Mouse (Mus musculus) liver, adult 2 months (tissue): ENCODE measurements at regions not wholly inside any gene's neighbourhood (a gene's known extent, or its start where the extent isn't known, plus 50 kb on each side); places are given as distances from the start of the nearest gene placed in this dataset.

ENCODE experiments used
- DNase-seq: peaks from one replicate; pipeline ENCODE4 v3.0.0-alpha.2; 2011; ENCODE audit warnings: low read depth, low spot score; ENCODE audit errors: extremely low read depth
- H3K27ac ChIP-seq: fragments of 200-500 bp; replicated peaks from 2 replicates; pipeline ENCODE4 v1.5.1; 2012; ENCODE audit warnings: low read depth, mild to moderate bottlenecking, control low read depth, inconsistent platforms, low read length; ENCODE audit not compliant: insufficient read depth
- H3K27me3 ChIP-seq: fragments of 200-500 bp; 2 replicates; pipeline ENCODE4 v1.6.1; 2012; ENCODE audit warnings: mild to moderate bottlenecking, moderate library complexity, low read length, inconsistent platforms; ENCODE audit not compliant: control insufficient read depth, insufficient read depth
- H3K36me3 ChIP-seq: fragments of 200-500 bp; 2 replicates; pipeline ENCODE4 v1.6.1; 2012; ENCODE audit warnings: low read length, inconsistent platforms; ENCODE audit not compliant: control insufficient read depth, insufficient read depth
- H3K4me1 ChIP-seq: fragments of 200-500 bp; 2 replicates; pipeline ENCODE4 v1.6.1; 2011; ENCODE audit warnings: low read length; ENCODE audit not compliant: control insufficient read depth, insufficient read depth
- H3K4me3 ChIP-seq: fragments of 200-500 bp; 2 replicates; pipeline ENCODE4 v1.5.1; 2011; ENCODE audit warnings: low read depth, mild to moderate bottlenecking, control low read depth, low read length, moderate library complexity; ENCODE audit not compliant: insufficient read depth
- H3K79me2 ChIP-seq: fragments of 200-500 bp; 2 replicates; pipeline ENCODE4 v1.6.1; 2012; ENCODE audit warnings: inconsistent platforms, mild to moderate bottlenecking, low read length, moderate library complexity; ENCODE audit not compliant: control insufficient read depth, insufficient read depth
- H3K9ac ChIP-seq: fragments of 200-500 bp; 2 replicates; pipeline ENCODE4 v1.6.1; 2012; ENCODE audit warnings: low read depth, mild to moderate bottlenecking, control low read depth, inconsistent platforms, low read length
- CTCF ChIP-seq: fragments of 200-500 bp; IDR thresholded peaks from 2 replicates; pipeline ENCODE4 v1.5.1; 2011; ENCODE audit warnings: low read depth, low read length, control low read depth
- POLR2A ChIP-seq: fragments of 200-500 bp; IDR thresholded peaks from 2 replicates; pipeline ENCODE4 v1.6.1; 2011; ENCODE audit warnings: low read length, control low read depth; ENCODE audit not compliant: insufficient read depth; ENCODE audit errors: extremely low read depth
- WGBS: fragments of 180-500 bp; shearing (Covaris S2); methylation state at CpG from one replicate; pipeline ENCODE4 v1.1.7; 2018; 5-methylcytosine and 5-hydroxymethylcytosine counted together

GRCm38 (mm10) chr16:72028798-72029197, 279.3 kb upstream of the Robo1 start:
- DNase-seq = no peak
- Histone ChIP-seq H3K79me2 (no peaks in the 10 kb centered on the region), H3K4me1 (no peaks in the 10 kb centered on the region), H3K27me3 (no peaks in the 10 kb centered on the region; the same call in 1 of the 2 replicates), H3K4me3 (no peak overlapping the region), H3K9ac (no peak overlapping the region), H3K27ac (no peak overlapping the region), H3K36me3 (no peaks in the 10 kb centered on the region)
- no peak for TF ChIP-seq POLR2A
- TF ChIP-seq CTCF = no peak
- WGBS = 2% methylated on average over 18 of the region's 18 CpGs

GRCm38 (mm10) chr16:72029273-72029672, 278.8 kb upstream of the Robo1 start:
- H3K4me3 ChIP-seq = no peak overlapping the region
- 8% methylated on average over 4 of the region's 4 CpGs for WGBS
- H3K9ac ChIP-seq = no peak overlapping the region
- no peak overlapping the region for H3K27ac ChIP-seq
- H3K4me1 ChIP-seq = no peaks in the 10 kb centered on the region
- no peak for TF ChIP-seq CTCF
- no peak for TF ChIP-seq POLR2A
- H3K79me2 ChIP-seq = no peaks in the 10 kb centered on the region
- H3K36me3 ChIP-seq = no peaks in the 10 kb centered on the region
- H3K27me3 ChIP-seq = no peaks in the 10 kb centered on the region; the same call in 1 of the 2 replicates
- no peak for DNase-seq

- Histone ChIP-seq H3K36me3 (no peaks in the 10 kb centered on the region), H3K4me1 (no peaks in the 10 kb centered on the region), H3K79me2 (no peaks in the 10 kb centered on the region), H3K9ac (no peak overlapping the region), H3K27ac (no peak overlapping the region), H3K4me3 (no peak overlapping the region), H3K27me3 (no peaks in the 10 kb centered on the region; the same call in 1 of the 2 replicates)
- no peak for TF ChIP-seq POLR2A
- no peak for TF ChIP-seq CTCF
- DNase-seq = no peak
- 60% methylated on average over 1 of the region's 1 CpGs for WGBS
Observed at GRCm38 (mm10) chr16:72068254-72068653, 239.9 kb upstream of the Robo1 start.

DNA sequence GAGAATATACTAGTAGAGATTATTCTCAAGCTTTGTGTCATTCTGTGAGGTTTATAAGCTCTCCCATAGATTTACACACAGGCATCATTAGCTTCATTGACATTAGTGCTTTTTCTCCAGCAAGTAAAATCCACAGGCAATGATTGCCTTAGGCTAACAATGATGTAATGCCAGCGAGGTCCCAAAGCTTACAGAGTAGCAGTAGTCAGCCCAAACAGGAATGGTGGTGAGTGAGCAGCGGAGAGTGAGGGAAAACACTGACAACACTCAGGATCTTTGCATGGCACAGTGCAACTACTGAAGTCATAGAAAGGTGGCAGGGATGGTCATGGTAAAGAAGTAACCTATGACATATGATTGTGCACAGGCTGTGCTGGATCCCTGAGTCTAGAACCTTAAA, 238.5 kb upstream of the Robo1 start:
- TF ChIP-seq POLR2A (no peak), CTCF (no peak)
- no peak for DNase-seq
- WGBS = 37% methylated on average over 2 of the region's 2 CpGs
- Histone ChIP-seq H3K36me3 (no peaks in the 10 kb centered on the region), H3K79me2 (no peaks in the 10 kb centered on the region), H3K27ac (no peak overlapping the region), H3K9ac (no peak overlapping the region), H3K4me3 (no peak overlapping the region), H3K27me3 (no peaks in the 10 kb centered on the region; the same call in 1 of the 2 replicates), H3K4me1 (no peaks in the 10 kb centered on the region)

DNA sequence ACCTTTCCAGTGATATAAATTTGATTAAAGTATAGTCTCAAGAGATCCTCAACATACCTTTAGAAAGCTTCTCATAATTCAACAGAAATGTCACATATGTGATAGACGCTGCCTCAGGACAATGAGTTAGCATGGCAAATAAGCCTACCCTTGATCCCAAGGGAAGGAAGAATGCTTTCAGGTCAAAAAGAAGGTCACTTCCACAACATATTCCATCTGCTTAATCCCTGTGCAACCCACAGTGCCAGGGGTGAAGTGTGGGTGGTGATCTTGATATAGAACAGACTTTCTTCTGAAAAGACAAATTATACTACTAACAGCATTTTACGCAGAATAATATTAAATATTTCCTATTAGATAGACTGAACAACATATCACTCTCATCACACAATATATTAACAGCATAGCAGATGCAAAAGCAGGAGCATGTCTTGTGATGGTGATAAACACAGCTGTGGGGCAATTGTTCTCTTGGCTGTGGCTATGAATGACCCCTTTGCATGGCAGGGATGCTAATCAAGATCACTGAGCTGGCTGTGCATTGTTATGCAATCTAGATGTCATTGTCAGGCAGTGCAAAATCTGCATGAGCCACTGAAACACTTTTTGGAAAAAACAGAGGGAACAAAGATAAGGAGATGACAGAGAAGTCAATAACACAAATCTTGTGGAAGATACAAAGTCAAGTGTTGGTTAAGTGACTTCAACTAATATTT, 236.2 kb upstream of the Robo1 start:
- Histone ChIP-seq H3K9ac (no peak overlapping the region), H3K27ac (no peak overlapping the region), H3K4me3 (no peak overlapping the region), H3K36me3 (no peaks in the 10 kb centered on the region), H3K27me3 (no peaks in the 10 kb centered on the region), H3K79me2 (no peaks in the 10 kb centered on the region), H3K4me1 (no peaks in the 10 kb centered on the region)
- DNase-seq = no peak
- 78% methylated on average over 2 of the region's 2 CpGs for WGBS
- TF ChIP-seq POLR2A (no peak), CTCF (no peak)

DNA sequence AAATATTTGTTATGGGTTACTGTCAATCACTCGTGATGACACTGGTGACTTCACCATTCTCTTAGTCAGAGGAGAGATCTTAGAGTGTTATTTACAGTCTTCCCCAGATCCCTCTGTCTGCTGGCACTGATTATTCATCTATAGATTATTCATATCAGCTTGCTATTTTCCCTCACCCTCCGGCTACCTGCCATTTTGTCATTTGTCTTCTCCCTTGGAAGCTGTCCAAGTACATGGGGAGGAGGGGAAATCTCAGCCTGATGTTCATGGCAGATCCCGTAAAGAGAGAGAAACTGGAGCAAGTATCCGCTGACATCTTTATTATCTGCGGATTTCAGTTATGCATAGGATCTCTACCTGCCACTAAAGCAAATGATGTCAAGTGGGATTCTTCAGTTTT, 222.9 kb upstream of the Robo1 start:
- 76% methylated on average over 5 of the region's 5 CpGs for WGBS
- Histone ChIP-seq H3K36me3 (no peaks in the 10 kb centered on the region), H3K79me2 (no peaks in the 10 kb centered on the region), H3K27ac (no peak overlapping the region), H3K4me3 (no peak overlapping the region), H3K9ac (no peak overlapping the region), H3K27me3 (no peaks in the 10 kb centered on the region), H3K4me1 (no peaks in the 10 kb centered on the region)
- DNase-seq = no peak
- TF ChIP-seq CTCF = no peak
- no peak for TF ChIP-seq POLR2A
